Mouse (Mus musculus): ENCODE data around the gene Gli3.

Gene Gli3

DNA sequence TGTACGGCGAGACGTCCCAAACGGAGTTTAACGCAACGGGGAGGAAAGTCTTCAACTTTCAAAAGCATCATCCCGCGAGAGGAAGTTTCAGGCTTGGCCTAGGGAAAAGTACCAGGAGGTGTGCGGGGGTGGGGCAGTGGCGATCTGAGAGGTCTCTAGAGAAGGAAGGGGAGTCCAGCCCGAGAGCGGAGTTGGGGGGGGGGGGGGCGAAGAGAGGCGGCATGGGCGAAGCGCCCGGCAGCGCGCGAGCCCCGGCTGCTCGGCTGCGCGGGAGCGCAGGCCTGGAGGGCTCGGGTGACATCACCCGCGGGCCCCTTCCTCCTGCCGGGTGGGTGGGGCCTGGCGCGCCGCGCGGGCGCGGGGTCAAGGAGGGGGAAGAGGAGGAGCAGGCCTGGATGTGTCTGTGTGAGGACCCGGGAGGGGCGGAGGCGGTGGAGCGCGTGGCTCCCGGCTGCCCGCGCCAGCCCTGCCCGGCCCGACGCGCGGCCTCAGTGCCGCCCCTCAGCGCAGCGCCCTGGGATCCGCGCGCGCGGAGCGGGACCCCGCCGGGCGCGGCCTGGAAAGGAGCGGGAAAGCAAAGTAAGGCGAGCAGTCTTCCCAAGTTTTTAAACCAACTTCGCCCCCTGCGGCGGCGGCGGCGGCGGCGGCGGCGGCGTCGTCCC, at the start of gene Gli3:
Gene Gli3 (plus strand): TSS at position 406 of the 662 bp plus-strand sequence.
- no peak for DNase-seq (ENCODE audit: low read depth)

DNA sequence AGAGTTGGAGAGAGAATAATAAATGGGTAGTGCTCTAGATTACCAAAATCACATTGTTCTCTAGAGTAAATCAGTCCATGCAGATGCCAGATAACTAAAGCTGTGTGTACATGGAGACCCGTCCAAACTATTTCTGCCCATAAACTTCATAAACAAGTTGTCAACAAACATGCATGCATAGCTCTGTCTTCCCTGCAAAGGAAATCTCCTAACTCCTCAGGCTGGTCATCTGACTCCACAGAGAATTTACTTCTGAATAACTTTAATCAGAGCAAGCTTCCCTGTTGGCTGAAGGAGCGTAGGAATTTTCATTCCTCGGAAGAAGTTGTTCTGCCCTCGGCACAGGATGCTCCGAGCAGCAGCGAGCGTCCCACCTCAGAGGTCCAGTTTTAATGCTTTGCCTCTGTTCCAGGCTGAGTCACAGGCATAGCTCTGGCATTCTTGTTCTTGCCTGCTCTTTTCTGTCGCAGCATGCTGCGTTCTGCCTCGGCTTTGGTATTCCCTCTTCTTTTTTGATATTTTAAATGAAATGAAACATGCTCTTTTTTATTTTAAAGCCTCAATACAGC, 41.8 kb upstream of the Gli3 start:
- no peak for DNase-seq (ENCODE audit: low read depth)

GRCm38 (mm10) chr13:15442002-15442401, 21.0 kb upstream of the Gli3 start:
- DNase-seq (ENCODE audit: low read depth) = no peak

GRCm38 (mm10) chr13:15444312-15444711, 18.7 kb upstream of the Gli3 start:
- no peak for DNase-seq (ENCODE audit: low read depth)

- DNase-seq (ENCODE audit: low read depth) = no peak
Observed at GRCm38 (mm10) chr13:15445591-15445990, 17.4 kb upstream of the Gli3 start.

- no peak for DNase-seq (ENCODE audit: low read depth)
Observed at GRCm38 (mm10) chr13:15446004-15446403, 17.0 kb upstream of the Gli3 start.

DNA sequence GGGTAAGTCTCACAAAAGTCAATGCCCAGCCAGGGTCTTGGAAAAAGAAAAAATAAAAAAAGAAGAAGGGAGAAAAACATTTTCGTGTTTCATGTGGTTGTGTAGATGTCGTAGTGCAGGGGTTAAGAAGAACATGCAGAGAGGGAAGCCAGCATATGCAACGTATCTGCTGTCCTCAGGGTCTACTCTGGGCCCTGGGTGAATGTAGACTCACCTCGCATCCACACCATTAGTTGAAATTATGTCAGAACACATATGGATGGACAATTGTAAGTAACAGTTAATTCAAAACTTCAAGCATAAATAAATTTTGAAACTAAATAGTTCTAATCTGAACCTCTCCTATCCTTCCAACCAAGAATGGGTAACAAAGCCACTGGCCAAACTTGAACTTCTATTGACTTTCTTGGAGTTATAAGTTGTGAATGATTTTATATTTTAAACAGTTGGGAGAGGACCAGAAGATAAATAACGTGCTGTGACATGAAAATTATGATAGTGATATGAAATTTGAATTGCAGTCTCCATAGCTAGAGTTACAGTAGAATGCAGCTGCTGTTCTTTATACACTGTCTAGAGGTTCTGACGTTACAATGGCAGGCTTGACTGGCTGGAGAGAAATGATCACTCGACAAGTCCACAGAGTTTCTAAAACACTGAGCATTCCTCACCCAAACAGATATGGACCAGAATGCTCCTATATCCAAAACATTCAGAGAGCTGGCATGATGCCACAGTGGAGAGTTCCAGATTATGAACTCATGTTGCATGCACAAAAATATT, 16.1 kb upstream of the Gli3 start:
- DNase-seq (ENCODE audit: low read depth) = no peak

DNA sequence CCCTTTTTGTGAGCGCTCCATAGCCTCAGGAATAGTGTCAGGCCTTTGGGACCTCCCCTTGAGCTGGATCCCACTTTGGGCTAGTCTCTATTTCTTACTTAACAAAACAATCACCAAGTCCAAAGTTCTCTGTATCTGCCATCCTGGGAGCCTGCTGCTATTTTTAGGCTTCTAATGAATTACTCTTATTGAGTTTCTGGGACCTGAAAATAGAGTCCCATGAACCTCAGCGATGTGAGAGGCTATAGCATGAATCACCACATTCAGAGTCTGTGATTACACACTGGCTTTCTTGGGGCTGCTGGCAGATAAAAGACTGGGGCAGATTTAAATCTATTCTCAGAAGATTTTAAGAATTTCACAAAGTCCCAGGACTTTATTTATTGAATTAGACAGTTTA, 12.1 kb upstream of the Gli3 start:
- no peak for DNase-seq (ENCODE audit: low read depth)

- no peak for DNase-seq (ENCODE audit: low read depth)
Observed at GRCm38 (mm10) chr13:15457841-15458240, 5.2 kb upstream of the Gli3 start.

- no peak for DNase-seq (ENCODE audit: low read depth)
Observed at GRCm38 (mm10) chr13:15461926-15462325, 1.1 kb upstream of the Gli3 start.

GRCm38 (mm10) chr13:15463492-15464080, 551 bp downstream of the Gli3 start:
- DNase-seq (ENCODE audit: low read depth) = no peak

DNA sequence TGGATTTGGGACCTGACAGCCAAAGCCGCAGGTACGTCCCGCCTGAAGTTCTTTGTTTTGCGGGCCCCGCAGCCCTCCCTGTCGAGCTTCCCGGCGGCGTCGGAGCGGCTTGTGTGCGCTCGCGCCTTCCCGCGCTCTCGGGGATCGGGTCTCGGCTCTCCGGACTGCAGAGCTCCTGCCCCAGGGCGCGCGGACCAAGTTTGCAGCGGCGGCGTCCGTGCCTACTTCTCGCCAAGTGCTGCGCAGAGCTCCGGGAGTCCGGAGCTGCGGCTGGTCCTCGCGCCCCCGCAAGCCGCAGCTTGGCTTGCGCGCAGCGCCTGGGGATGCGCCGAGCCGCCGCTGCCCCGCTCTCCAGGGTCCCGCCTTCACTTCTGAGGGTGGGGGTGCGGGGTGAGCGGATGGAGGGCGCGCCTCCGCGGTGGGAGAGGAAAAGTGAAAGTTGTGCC, 1.1 kb downstream of the Gli3 start:
- no peak for DNase-seq (ENCODE audit: low read depth)

DNA sequence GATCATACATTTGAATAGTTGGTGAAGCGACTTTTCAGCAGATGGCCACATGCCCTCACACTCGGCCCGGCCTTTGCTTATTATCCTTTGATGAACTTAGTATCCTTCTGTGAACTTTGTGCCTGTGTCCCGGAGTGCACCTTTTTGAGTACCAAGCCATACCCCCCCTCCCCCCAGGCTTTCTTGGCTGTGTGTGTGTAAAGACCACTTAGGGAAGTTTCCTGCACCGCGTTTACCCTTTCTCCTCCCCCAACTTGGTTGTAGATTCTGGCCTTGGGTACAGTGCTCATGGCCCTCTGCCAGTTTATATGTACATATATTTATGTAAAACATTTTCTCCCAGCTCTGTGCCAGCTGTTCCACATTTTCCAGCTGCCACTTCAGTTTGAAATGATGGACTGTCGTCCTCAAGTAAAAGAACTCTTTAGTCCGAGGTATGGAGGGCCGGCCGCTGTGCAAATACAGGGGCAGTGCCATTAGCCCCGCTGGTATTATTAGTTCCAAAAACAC, 1.8 kb downstream of the Gli3 start:
- no peak for DNase-seq (ENCODE audit: low read depth)

DNA sequence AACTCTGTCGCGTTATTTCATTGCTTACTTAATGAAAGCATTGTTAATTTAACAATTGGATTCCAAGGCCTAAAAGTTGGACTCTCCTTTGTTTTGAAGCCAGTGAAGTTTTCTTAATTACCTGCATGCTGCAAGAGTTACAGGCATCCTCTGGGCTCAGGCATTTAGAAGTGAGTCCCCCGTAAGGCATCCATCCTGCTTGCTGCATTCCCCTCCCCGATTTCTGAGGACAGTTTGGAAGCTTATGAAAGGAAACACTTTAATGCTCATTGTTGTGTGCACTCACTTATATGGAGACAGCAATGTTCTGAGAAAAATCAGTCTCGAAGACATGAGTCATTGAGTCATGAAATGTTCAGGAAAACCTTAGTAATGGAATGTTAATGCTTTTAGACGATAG, 3.5 kb downstream of the Gli3 start:
- no peak for DNase-seq (ENCODE audit: low read depth)

- no peak for DNase-seq (ENCODE audit: low read depth)
Observed at GRCm38 (mm10) chr13:15467409-15467808, 4.4 kb downstream of the Gli3 start.

DNA sequence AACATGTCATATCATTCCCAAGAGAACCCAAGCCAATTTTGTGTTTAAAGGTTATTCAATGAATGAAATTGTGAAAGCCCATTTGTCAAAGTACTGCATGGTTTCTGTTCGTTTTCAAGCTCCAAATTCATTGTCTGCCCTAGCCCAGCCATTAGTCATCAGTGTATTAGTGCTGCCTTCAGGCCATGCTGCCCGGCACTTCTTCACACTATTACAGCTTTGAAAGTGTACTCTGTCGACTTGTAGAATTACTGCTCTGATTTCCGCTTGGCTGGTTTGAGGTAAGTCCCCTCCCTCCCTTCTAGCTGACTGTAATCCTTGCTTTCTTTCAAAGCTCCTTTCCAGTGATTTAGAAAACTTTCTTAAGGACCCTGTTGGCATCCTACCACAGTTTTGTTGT, 5.4 kb downstream of the Gli3 start:
- no peak for DNase-seq (ENCODE audit: low read depth)

DNA sequence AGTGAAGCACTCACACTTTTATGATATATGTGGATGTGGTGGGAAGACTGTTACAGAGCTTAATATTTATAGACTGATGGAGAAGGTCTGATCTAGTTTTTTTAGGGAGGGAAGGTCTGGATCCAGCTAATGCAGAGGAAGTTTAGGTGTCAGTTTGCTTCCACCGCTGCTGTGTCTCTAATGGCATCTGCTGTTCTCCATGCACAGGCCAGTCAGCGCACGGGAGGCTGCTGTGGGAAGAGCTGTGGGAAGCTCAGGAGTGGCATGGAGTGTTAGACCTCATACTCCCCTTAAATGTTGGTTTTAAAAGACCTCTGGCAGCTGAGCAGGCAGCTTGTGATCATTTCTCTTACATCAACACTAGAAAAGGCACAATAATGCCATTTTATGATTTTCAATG, 7.0 kb downstream of the Gli3 start:
- no peak for DNase-seq (ENCODE audit: low read depth)

DNA sequence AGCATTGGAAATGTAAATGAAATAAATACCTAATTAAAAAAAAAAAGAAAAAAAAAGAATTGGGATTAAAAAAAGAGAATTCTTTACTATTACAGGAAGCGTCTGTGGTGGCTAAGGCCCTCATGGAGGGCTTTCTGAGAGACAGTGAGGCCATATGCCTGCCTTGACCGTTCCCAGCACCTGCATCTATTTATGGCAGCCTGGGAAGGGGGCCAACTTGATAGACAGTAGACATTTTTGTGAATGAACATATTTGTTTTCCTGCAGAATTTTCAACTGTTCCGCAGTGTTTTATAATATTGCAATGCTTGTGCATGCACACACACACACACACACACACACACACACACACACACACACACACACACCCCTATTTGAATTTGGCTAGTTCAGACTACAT, 9.7 kb downstream of the Gli3 start:
- DNase-seq (ENCODE audit: low read depth) = no peak

DNA sequence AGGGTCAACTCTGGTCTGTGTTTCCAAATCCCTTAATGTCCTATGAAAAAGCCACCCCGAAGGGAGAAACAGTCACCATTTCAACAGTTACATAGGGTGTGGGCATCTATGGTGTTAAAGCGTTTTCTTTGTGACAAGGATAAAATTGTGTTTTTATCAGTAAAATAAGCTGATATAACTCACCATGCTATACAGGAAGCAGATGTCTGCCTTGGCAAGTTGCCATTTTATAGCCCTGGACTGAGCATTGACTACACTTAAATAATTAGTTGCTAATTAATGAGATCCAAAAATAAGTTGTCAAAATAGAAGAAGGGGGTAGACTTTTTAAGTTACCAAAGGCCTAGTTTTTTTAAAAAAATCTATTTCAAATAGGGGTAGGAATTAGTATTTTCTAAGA, 11.4 kb downstream of the Gli3 start:
- no peak for DNase-seq (ENCODE audit: low read depth)

DNA sequence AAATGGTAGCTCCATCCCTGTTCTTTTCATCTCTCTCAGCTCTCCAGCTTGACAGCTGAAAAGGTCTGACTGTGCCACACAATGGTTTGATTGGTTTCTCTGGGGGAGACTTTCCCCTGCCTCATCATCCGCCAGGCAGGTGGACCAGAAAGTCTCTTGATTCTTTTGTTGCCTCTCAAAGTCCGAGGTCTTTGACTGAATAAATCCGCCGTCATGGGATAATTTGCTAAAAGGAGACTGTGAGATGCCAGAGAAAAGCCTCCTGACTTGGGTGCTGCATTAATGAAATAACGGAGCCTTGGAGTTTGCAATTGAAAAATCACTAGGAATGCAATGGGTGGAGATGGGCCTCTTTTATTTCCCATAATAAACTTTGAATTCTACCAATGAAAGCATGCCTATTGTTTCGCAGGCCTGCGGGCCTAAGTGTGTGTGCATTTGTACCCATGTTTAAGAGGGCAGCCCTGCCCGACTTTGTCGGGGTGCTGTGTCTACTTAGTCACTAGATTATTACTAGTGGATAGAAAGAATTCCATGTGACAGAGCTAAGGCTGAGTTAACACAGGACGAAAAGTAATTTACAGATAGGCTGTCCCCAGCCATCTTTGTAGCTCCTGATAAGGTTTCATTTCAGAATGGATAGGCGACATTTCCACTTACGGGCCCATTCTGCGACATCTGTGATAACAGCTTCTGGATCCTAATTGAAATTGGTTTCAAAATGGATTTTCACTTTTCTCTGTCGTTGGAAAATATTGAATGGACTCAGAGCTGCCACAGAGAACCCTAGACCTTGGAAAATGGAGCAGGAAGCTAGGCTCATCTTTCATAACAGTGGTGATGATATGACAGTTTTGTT, 23.2 kb downstream of the Gli3 start:
- DNase-seq (ENCODE audit: low read depth) = no peak

- DNase-seq (ENCODE audit: low read depth) = no peak
Observed at GRCm38 (mm10) chr13:15487334-15487733, 24.3 kb downstream of the Gli3 start.

DNA sequence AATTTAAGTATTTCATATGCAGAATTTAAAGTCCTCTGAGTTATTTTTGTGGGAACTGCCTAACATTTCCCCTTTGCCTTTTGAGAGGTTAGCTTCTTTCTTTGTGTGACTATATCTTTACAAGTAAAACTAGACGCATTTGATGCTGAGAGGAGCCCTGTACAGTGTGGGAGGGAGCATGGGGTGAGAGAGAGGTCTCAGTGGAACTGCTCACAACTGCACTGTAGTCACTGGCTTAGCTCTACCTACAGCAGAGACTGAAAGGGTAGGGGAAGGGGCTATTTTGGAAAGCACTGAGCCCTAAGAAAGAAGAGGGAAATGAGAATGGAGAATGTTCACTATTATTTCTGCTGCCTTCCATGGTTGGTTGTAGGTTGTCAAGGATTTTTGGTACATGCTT, 25.0 kb downstream of the Gli3 start:
- no peak for DNase-seq (ENCODE audit: low read depth)

Measured in induced T-regulatory cell, adult 2 months (primary cell).